Mouse (Mus musculus) thymus, postnatal 36 days (tissue): ENCODE data around the gene Stac2.

Experiments used
- DNase-seq, 2 experiments: peaks; one replicate each; pipeline ENCODE4 v3.0.0; 2022; ENCODE audit warnings: mixed read lengths in 2 of 2

The Stac2 gene

DNA sequence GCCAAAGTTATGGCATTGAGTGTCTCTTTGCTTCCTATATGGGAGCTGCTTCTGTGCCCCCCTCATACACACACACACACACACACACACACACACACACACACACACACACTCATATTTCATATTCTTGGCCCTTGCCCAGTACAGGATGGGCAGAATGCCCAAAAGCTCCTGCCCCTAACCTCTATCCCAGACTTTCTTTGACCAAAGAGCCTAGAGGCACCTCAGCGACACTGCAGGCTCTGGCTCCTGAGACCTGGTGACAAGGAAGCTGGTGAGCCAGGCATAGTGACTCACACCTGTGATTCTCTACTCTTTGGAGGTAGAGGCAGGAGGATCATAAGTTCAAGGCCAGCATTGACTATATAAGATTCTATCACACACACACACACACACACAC, 32.6 kb downstream of the Stac2 start:
- no peak for DNase-seq

DNA sequence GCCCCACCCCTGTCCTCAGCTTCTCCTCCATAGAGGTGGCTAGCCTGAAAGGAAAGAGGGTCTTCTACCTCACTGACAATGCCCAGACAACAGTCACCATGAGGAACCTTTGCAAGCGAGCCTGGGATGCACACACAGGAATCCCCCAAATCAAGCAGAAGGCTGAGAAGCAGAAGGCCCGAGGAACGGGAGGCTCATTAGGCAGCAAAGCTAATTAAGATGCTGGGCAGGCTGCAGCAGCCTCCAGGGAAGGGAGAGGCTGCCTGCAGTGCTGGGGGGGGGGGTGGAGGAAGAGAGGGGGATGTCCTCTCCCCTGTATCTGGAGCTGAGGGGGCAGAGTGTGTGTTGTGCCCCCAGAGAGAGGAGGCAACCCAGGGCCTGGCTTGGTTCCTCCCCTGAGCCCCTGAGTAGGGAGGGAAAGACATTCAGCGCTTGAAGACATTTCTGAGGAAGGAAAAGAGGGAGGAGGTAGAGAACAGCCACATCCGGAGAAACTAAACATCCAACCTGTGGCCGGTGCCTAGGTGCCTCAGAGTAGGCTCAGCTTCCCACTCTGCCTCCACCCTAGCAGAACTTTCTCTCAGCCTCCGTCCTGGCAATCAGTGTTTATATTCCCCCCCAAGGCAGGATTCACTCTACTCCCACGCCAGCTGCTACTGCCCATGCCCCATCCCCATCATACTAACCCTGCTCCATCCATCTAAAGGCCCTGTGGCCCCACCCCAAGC, 33.2 kb downstream of the Stac2 start:
- peak; percentile 39 to 53 for DNase-seq

DNA sequence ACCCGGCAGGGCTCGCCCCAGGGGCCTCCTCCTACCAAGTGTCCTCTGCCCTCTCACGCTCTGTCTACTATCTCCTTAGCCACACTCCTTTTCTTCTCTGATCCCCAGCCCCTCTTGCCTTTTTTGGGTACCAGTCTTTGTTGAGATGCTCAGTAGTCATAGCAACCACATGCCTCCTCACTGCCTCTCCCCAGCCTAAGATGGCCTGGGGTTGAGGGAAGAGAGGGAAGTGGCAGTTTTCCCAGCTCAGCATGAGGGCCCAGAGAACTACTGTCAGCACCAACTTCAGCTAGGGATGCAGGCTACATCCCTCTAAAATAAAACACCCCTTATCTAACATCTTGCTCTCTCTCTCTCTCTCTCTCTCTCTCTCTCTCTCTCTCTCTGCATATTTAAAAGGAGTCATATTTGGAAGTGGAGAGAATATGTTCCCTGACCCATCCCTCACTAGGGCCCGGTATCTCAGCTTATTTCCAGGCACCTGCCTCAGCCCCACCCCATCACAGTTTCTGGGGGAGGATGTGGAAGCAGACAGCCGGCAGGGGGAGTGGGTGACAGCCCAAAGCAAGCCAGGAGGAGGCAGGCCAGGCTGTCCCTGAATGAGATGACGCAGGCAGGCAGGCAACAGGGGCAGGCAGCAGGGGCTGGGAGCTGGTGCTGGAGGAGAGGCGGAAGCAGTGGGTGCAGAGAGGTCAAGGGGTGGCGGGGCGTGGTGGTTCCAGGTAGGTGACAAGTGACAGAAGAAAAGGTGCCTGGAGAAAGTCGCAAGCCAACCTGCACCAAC, 34.2 kb downstream of the Stac2 start:
- peak; percentile 79 to 85 for DNase-seq

DNA sequence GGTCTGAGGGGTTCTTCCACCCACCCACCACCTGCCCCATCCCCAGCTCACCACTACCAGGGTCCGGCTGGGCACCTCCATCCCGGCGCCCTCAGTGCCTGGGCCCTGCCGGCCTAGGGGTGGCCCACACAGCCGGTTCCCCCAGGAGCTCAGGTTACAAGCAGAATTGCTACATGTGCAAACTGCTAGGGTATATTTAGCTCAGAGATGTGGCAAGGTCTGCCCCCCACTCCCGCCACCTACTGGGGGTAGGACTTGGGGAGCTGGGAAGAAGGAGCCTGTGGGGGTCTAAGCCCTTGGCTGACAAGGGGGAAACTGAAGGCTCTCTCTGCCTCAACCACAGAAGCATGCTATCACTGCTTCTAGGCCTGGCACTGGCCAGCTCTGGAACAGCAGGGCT, 35.0 kb downstream of the Stac2 start:
- DNase-seq = no peak

GRCm38 (mm10) chr11:98016824-98017223, 36.4 kb downstream of the Stac2 start:
- no peak for DNase-seq

DNA sequence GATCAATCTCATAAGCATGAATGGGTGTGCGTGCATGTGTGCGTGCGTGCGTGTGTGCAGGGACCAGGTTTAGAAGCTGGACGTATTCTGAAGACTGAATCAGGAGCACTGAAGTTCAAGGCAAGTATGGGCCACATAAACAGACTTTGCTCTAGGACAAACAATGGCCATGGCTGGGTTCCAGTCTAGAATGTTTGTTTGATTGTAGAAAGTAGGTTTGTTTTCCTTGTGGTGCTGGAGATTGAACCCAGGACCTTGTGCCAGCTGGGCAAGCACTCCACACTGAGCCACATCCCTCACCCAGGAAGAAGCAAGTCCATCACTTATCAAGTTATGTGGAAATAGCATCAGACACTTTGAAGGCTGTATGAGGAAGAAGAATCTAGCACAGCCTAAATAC, 37.1 kb downstream of the Stac2 start:
- DNase-seq = no peak

GRCm38 (mm10) chr11:98012831-98013230, 40.4 kb downstream of the Stac2 start:
- DNase-seq = no peak

DNA sequence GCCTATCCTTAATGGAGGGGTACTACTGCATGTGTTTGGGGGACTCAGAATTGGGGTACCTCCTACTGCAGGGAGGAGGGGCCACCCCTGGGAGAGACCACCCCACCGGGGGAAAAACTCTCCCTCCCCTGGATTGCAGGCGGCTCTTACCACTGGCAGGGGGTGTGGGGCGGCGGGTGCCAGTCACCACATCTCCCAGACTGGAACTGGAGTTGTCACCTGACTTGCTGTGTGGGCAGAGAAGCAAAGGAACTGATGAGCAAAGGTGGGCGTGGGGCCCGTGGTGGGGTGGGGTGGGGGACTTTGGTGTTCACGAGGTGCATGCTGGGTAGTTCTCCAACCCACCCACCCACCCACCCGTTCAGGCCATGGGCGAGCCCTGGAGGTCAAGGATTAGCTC, 41.5 kb downstream of the Stac2 start:
- no peak for DNase-seq

DNA sequence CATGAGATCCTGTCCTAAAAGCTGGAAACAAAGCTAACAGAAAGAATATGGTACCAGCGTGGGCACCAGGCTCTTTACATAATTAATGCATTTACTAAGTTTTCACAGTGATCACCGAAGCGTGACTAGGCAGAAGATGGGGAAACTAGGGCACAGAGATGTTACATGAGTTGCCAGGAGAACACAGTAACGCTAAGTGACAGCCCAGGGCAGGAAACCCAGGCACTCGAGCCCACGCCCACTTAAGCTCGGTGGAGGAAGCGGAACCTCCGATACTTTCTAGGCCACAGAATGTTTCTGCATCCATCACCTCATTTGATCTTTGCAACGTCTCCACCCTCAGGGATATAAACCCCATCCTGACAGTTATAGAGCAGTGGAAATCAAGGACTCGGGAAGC, 45.2 kb downstream of the Stac2 start:
- DNase-seq = peak in 1 of 2 experiments; percentile 46

DNA sequence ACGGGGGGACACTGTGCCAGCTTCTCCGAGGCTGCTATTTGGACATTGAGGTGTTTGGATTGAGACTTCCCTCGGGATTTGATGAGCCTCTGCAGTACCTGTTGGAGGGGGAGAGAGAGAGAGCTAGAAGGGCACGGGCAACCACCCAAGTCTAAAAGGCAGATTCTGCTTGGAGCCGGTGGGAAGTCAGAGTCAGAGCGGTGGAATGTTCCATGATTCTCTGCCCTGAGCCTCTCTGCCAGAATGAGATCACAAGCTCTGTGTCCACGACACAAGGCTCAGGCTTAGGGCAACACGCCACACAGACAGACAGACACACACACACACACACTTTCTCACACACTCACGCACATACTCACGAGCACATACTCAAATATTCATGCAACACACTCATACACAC, 47.6 kb downstream of the Stac2 start:
- DNase-seq = no peak

GRCm38 (mm10) chr11:98005076-98005475, 48.2 kb downstream of the Stac2 start:
- DNase-seq = peak in 1 of 2 experiments; percentile 43

DNA sequence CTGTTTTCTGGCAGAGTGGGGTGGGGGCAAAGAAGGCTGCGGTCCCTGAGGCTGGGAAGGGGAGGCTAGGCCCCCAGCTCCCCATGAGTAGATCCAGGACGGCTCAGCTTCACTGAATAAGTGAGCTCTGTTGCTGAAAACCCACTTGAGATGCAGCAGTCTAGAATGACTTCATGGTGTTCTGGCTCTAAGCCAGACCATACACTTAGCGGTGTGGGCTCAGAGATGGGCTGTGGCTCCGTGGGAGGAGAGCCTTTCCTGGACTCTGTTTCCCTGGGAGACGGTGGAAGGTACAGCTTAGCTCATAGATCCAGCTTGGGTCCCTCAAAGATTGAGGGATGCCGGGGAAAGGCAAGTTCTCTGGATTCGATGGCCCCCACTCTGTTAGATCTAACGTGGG, 49.1 kb downstream of the Stac2 start:
- DNase-seq = no peak

GRCm38 (mm10) chr11:98003171-98003671, 50.0 kb downstream of the Stac2 start:
- peak in 1 of 2 experiments; percentile 74 for DNase-seq

GRCm38 (mm10) chr11:98002627-98003026, 50.6 kb downstream of the Stac2 start:
- DNase-seq = peak; percentile 94 to 95

DNA sequence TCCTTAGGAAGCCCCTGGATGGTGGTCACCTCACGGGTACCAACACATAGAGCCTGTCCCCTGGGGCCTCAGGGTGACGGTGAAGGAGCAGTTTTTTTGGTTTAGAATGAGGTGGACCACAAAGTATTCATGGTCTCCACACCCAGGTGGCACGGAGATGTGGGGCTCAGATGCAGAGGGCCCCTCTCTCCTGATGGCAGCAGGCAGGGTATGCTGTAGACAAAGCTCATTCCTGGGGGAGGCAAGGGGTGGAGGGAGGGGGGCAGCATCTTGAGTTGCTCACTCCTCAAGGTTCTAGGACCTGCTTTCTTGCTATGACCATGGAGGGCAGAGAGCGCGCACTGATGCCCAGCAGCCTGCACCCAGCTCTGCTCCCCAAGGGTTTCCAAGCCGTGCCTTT, 51.3 kb downstream of the Stac2 start:
- DNase-seq = peak; percentile 56

DNA sequence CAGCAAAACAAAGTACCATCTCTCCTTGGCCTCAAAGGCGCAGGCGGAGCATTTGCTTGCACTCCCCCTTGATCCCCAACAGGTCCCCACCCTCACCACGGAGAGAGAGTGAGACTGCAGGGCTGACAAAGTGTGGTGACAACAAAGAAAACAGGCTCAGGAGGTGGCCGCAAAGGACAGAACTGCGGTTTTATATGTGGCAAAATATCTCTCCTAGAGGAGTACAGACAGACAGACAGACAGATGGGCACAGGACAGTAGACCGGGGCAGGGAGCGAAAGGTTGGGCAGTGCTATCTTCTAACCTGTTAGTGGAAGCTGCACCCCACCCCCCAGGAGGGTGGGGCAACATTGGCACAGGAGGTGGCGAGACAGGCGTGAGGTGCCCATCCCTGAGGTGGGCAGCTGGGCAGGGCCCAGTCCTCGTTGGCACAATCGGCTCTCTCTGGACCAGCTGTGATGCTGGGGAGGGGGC, 51.9 kb downstream of the Stac2 start:
- DNase-seq = peak; percentile 80 to 90

DNA sequence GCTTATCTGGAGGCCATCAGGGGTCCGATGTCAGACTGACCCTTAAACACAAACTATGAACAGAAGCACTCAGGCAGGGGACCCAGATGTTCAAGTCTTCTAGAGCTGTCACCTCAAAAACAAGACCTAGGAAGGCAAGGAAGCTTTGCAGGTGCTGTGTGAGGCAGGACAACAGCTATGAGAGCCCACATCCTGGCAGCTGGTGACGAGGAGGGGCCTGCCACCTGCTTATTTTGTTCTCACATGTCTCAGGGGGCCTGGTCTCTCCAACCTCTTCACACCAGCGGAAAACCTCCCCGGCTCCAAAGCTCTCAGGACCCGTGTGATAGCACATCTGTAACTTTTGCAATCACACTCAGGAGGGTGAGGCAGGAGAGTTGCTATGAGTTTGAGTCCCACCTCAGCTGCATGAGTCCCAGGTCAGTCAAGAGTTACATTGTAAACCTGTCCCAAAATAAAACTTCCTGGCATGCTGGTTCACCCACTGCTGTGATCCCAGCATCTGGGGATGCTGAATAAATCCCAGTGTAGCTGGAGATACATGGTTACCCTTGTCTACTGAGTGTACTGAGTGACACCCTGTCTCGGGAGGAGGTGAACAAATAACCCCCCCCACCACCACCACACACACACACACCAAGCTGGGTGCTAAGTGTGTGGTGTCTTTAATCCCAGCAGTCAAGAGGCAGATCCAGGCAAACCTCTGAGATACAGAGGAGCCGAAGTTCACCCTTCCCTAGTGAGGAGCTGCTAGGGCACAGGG, 52.7 kb downstream of the Stac2 start:
- peak; percentile 87 to 94 for DNase-seq

- DNase-seq = peak in 1 of 2 experiments; percentile 34
Measured at GRCm38 (mm10) chr11:97999748-98000147, 53.5 kb downstream of the Stac2 start.

DNA sequence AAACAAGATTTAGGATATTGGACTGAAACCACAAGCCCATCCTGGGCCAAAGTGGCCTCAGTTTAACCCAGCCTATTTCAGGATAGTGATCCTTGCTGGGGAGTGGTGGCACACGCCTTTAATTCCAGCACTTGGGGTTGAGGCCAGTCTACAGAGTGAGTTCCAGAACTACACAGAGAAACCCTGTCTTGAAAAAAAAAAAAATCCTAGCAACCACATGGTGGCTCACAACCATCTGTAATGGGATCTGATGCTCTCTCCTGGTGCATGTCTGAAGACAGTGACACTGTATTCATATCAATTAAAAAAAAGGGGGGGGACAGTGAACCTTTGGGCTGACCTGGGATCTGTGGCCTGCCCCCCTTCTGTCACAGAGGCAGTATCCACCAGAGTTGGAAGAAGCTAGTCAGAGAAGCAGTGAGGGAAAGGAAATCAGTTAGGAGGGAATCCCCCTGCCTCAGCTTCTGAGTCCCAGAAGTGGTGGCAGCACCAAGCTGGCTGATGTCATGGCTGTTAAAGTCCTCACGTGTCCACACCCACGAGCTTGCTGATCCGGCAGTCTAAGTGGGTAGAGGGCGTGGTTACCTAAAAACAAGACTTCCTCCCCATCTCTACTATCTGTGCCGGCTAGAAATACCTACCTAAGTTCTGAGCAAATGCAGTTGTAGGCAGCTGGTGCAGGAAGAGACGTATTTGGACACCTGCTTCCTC, 54.2 kb downstream of the Stac2 start:
- peak; percentile 64 to 83 for DNase-seq

GRCm38 (mm10) chr11:97998074-97998793, 55.0 kb downstream of the Stac2 start:
- DNase-seq = peak; percentile 46 to 55

GRCm38 (mm10) chr11:97997387-97997960, 55.8 kb downstream of the Stac2 start:
- peak in 1 of 2 experiments; percentile 57 for DNase-seq
